Mouse (Mus musculus) v-Abl transformed pro-B cells (cell line): Measurements from ENCODE around the gene Hist1h2ad.

Experiments
- in situ Hi-C, 2 experiments: fragments of 400-800 bp; cut with MboI; formaldehyde crosslinking; loops; one replicate each; pipeline ENCODE4 v1.15.1; 2025; ENCODE audit not compliant: unreplicated experiment in 2 of 2

Hist1h2ad gene

GRCm38 (mm10) chr13:23576906-23577639 lies 2.9 kb downstream of the Hist1h2ad start:
- in situ Hi-C loops: loop anchor here (25.0 kb wide), 2 partner anchors 335 to 1790 kb away; partner anchors contain the start of genes Hist1h1b (in 1 of the 2), Hist1h2an (in 1 of the 2), Hist1h2bp (in 1 of the 2) and Hist1h3i (in 1 of the 2)

GRCm38 (mm10) chr13:23577835-23578234 lies 3.7 kb downstream of the Hist1h2ad start:
- in situ Hi-C loops: loop anchor here (25.0 kb wide), 2 partner anchors 334 to 1791 kb away; partner anchors contain the start of genes Hist1h1b (in 1 of the 2), Hist1h2an (in 1 of the 2), Hist1h2bp (in 1 of the 2) and Hist1h3i (in 1 of the 2)

- in situ Hi-C loops: loop anchor here (25.0 kb wide), 2 partner anchors 331 to 1794 kb away; partner anchors contain the start of genes Hist1h1b (in 1 of the 2), Hist1h2an (in 1 of the 2), Hist1h2bp (in 1 of the 2) and Hist1h3i (in 1 of the 2)
These were observed 7.4 kb downstream of the Hist1h2ad start, which contains the start of gene Hist1h4d for GRCm38 (mm10) chr13:23581408-23582218. Gene Hist1h4d, plus strand, starts transcription at chr13:23581598.

- in situ Hi-C loops: loop anchor here (25.0 kb wide), 2 partner anchors 330 to 1795 kb away; partner anchors contain the start of genes Hist1h1b (in 1 of the 2), Hist1h2an (in 1 of the 2), Hist1h2bp (in 1 of the 2) and Hist1h3i (in 1 of the 2)
These were observed 8.3 kb downstream of the Hist1h2ad start for GRCm38 (mm10) chr13:23582219-23583056.

- in situ Hi-C loops: loop anchor here (25.0 kb wide), 2 partner anchors 329 to 1796 kb away; partner anchors contain the start of genes Hist1h1b (in 1 of the 2), Hist1h2an (in 1 of the 2), Hist1h2bp (in 1 of the 2) and Hist1h3i (in 1 of the 2)
These were observed 9.3 kb downstream of the Hist1h2ad start for GRCm38 (mm10) chr13:23583387-23584068.

GRCm38 (mm10) chr13:23584331-23584730 lies 10.2 kb downstream of the Hist1h2ad start:
- in situ Hi-C loops: loop anchor here (25.0 kb wide), 2 partner anchors 328 to 1797 kb away; partner anchors contain the start of genes Hist1h1b (in 1 of the 2), Hist1h2an (in 1 of the 2), Hist1h2bp (in 1 of the 2) and Hist1h3i (in 1 of the 2)

- in situ Hi-C loops: loop anchor here (5.0 to 25.0 kb wide), 5 partner anchors 37 to 1798 kb away; partner anchors contain the start of genes Hist1h1b (in 1 of the 2), Hist1h1e (in 1 of the 2), Hist1h2af (in 1 of the 2) and Hist1h2an (in 1 of the 2)
These were observed 10.9 kb downstream of the Hist1h2ad start for GRCm38 (mm10) chr13:23585029-23585441.

- in situ Hi-C loops: loop anchor here (5.0 to 25.0 kb wide), 5 partner anchors 37 to 1798 kb away; partner anchors contain the start of genes Hist1h1b (in 1 of the 2), Hist1h1e (in 1 of the 2), Hist1h2af (in 1 of the 2) and Hist1h2an (in 1 of the 2)
These were observed 11.4 kb downstream of the Hist1h2ad start for GRCm38 (mm10) chr13:23585442-23586098.

- in situ Hi-C loops: loop anchor here (5.0 to 25.0 kb wide), 5 partner anchors 36 to 1799 kb away; partner anchors contain the start of genes Hist1h1b (in 1 of the 2), Hist1h1e (in 1 of the 2), Hist1h2af (in 1 of the 2) and Hist1h2an (in 1 of the 2)
These were observed 12.1 kb downstream of the Hist1h2ad start for GRCm38 (mm10) chr13:23586099-23586939.

GRCm38 (mm10) chr13:23586940-23587225 lies 12.7 kb downstream of the Hist1h2ad start:
- in situ Hi-C loops: loop anchor here (5.0 to 25.0 kb wide), 5 partner anchors 35 to 1800 kb away; partner anchors contain the start of genes Hist1h1b (in 1 of the 2), Hist1h1e (in 1 of the 2), Hist1h2af (in 1 of the 2) and Hist1h2an (in 1 of the 2)

GRCm38 (mm10) chr13:23591206-23591605 lies 17.0 kb downstream of the Hist1h2ad start:
- in situ Hi-C loops: loop anchor here (5.0 to 25.0 kb wide), 5 partner anchors 64 to 1804 kb away; partner anchors contain the start of genes Hist1h2ah (in 2 of the 2), Hist1h2bk (in 2 of the 2), Abt1 (in 1 of the 2) and Hist1h1b (in 1 of the 2)

- in situ Hi-C loops: loop anchor here (5.0 to 25.0 kb wide), 5 partner anchors 65 to 1805 kb away; partner anchors contain the start of genes Hist1h2ah (in 2 of the 2), Hist1h2bk (in 2 of the 2), Abt1 (in 1 of the 2) and Hist1h1b (in 1 of the 2)
These were observed 17.7 kb downstream of the Hist1h2ad start for GRCm38 (mm10) chr13:23591886-23592285.

- in situ Hi-C loops: loop anchor here (5.0 to 25.0 kb wide), 5 partner anchors 65 to 1805 kb away; partner anchors contain the start of genes Hist1h2ah (in 2 of the 2), Hist1h2bk (in 2 of the 2), Abt1 (in 1 of the 2) and Hist1h1b (in 1 of the 2)
These were observed 18.4 kb downstream of the Hist1h2ad start for GRCm38 (mm10) chr13:23592614-23593013.

GRCm38 (mm10) chr13:23593051-23593770 lies 19.0 kb downstream of the Hist1h2ad start:
- in situ Hi-C loops: loop anchor here (5.0 to 25.0 kb wide), 5 partner anchors 66 to 1806 kb away; partner anchors contain the start of genes Hist1h2ah (in 2 of the 2), Hist1h2bk (in 2 of the 2), Abt1 (in 1 of the 2) and Hist1h1b (in 1 of the 2)

GRCm38 (mm10) chr13:23595185-23595584 lies 21.0 kb downstream of the Hist1h2ad start:
- in situ Hi-C loops: loop anchor here (10.0 to 25.0 kb wide), 4 partner anchors 170 to 1808 kb away; partner anchors contain the start of genes Hist1h2ah (in 2 of the 2), Hist1h2bk (in 2 of the 2), Abt1 (in 1 of the 2) and Hist1h1b (in 1 of the 2)
